8 mouse cellular contexts compared by ENCODE assay signal in the genomic region with DNA sequence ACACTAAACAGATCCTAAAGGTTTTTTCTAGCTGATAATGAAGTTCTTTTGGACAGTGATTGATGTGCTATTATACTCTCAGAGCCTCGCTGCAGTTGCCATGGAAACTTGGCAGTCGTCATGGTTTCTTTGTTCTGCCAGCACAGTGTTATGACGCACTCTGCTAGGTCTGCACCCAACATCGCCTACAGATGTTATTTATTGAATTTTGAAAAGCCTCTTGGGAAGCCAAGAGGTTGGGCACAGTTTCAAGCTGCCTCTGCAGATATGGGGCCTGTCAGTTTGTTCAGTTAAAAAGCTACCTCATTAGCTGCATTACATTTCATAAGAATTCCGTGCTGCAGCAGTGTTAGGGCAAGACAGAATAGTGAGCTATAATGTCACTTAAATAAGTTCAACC.
DNase-seq lines count a peak whose midpoint lies in the region; ATAC-seq and TF ChIP-seq lines count a peak whose summit lies in the region.

No protein-coding gene starts in this region.

- H3K4me1 ChIP-seq in MEL (ENCODE audit: control insufficient read depth in 1 of 2, insufficient read depth in 2 of 2, low read length in 2 of 2): no peaks in the 10 kb centered on the region
- peaks cover 32% of the 10 kb centered on the region for H3K4me1 ChIP-seq in forebrain, embryonic 16.5 days (replicated peaks; ENCODE audit: control insufficient read depth, insufficient read depth, low read length)
- H3K4me1 ChIP-seq in lung, embryonic 15.5 days: peaks cover 11% of the 10 kb centered on the region

- intact Hi-C loops in heart, postnatal 36 days (cut with DNase I): no loop called here

- no peak overlapping the region for H3K9ac ChIP-seq in MEL (ENCODE audit: control insufficient read depth, low read depth, low read length, poor library complexity, severe bottlenecking)
- H3K9ac ChIP-seq in forebrain, embryonic 16.5 days (replicated peaks; ENCODE audit: low read depth, low read length): peak overlapping the region; percentile 41; the same call in 1 of the 2 replicates
- H3K9ac ChIP-seq in lung, embryonic 15.5 days: no peak overlapping the region

- 3% methylated on average over 5 of the region's 5 CpGs for WGBS in forebrain, embryonic 16.5 days
- WGBS in lung, embryonic 15.5 days: 3% methylated on average over 5 of the region's 5 CpGs

- no peaks in the 10 kb centered on the region for H3K9me3 ChIP-seq in MEL (replicated peaks; ENCODE audit: insufficient read depth, low read length)
- 0 out of 2 replicates have a peak, but pooled peaks cover 4% of the 10 kb centered on the region for H3K9me3 ChIP-seq in forebrain, embryonic 16.5 days (ENCODE audit: control insufficient read depth, low read length)
- H3K9me3 ChIP-seq in lung, embryonic 15.5 days: no peaks in the 10 kb centered on the region

- ATAC-seq in forebrain, embryonic 16.5 days: peak; percentile 97
- ATAC-seq in lung, embryonic 15.5 days (ENCODE audit: borderline replicate concordance, extremely low read depth, low FRiP score, low TSS enrichment): peak; percentile 96
- ATAC-seq in erythroid progenitor cell, adult 5-6 weeks (replicated peaks; ENCODE audit: low FRiP score, poor library complexity, severe bottlenecking): no peak

- no peak for TF ChIP-seq RAD21 in MEL (IDR thresholded peaks at IDR 0.05; ENCODE audit: low read depth, low read length)

- no peaks in the 10 kb centered on the region for H3K79me2 ChIP-seq in MEL (ENCODE audit: control insufficient read depth, insufficient read depth, low read length, poor library complexity)

- 0 out of 2 replicates have a peak overlapping the region, but pooled peaks have one; percentile 12 for H3K4me2 ChIP-seq in forebrain, embryonic 16.5 days (ENCODE audit: low read length)
- no peak overlapping the region for H3K4me2 ChIP-seq in lung, embryonic 15.5 days

- no peak overlapping the region for H3K27ac ChIP-seq in MEL (ENCODE audit: control insufficient read depth, low read depth, low read length)
- peak overlapping the region; percentile 87 for H3K27ac ChIP-seq in forebrain, embryonic 16.5 days (ENCODE audit: low read length)
- no peak overlapping the region for H3K27ac ChIP-seq in lung, embryonic 15.5 days

- peak; percentile 23 for DNase-seq in MEL (ENCODE audit: low read depth, low spot score)
- peak; percentile 88 for DNase-seq in brain, embryonic 18.5 days (ENCODE audit: low read depth, low spot score)
- DNase-seq in heart, postnatal 36 days: peak; percentile 78 to 80
- peak; percentile 89 for DNase-seq in layer of hippocampus, adult 11-12 months (ENCODE audit: low spot score)
- DNase-seq in ovary, postnatal 36 days (ENCODE audit: low spot score): peak; percentile 56

- TF ChIP-seq EP300 in MEL (IDR thresholded peaks at IDR 0.05; ENCODE audit: low read depth in 1 of 2, low read length in 2 of 2): no peak

- H3K36me3 ChIP-seq in MEL (ENCODE audit: control insufficient read depth in 1 of 2, insufficient read depth in 2 of 2, low read length in 2 of 2): no peaks in the 10 kb centered on the region; a peak in 1 of 4 replicates
- no peaks in the 10 kb centered on the region for H3K36me3 ChIP-seq in forebrain, embryonic 16.5 days (ENCODE audit: control insufficient read depth, insufficient read depth)
- H3K36me3 ChIP-seq in lung, embryonic 15.5 days: no peaks in the 10 kb centered on the region

- no peak for TF ChIP-seq CTCF in MEL (IDR thresholded peaks at IDR 0.05 in 2 of 3, conservative IDR thresholded peaks at IDR 0.05 in 1 of 3; ENCODE audit: control insufficient read depth in 1 of 3, insufficient read depth in 1 of 3, low read depth in 2 of 3, low read length in 3 of 3, poor library complexity in 1 of 3, severe bottlenecking in 1 of 3)

- no peak overlapping the region for H3K4me3 ChIP-seq in MEL (ENCODE audit: control insufficient read depth in 1 of 2, insufficient read depth in 1 of 2, low read depth in 2 of 2, low read length in 2 of 2)
- no peak overlapping the region for H3K4me3 ChIP-seq in forebrain, embryonic 16.5 days (replicated peaks; ENCODE audit: low read length)
- H3K4me3 ChIP-seq in lung, embryonic 15.5 days: no peak overlapping the region

- TF ChIP-seq POLR2A in MEL (IDR thresholded peaks at IDR 0.05; ENCODE audit: control insufficient read depth in 1 of 2, insufficient read depth in 1 of 2, low read depth in 1 of 2, low read length in 2 of 2, poor library complexity in 1 of 2): no peak

- H3K27me3 ChIP-seq in MEL (ENCODE audit: control insufficient read depth in 1 of 2, insufficient read depth in 2 of 2, low read length in 2 of 2): no peaks in the 10 kb centered on the region
- H3K27me3 ChIP-seq in forebrain, embryonic 16.5 days (replicated peaks; ENCODE audit: control insufficient read depth, insufficient read depth, low read length): no peaks in the 10 kb centered on the region
- H3K27me3 ChIP-seq in lung, embryonic 15.5 days: no peaks in the 10 kb centered on the region

TF ChIP-seq in MEL, 35 proteins besides CTCF, POLR2A, EP300 and RAD21:
- no peak for TF ChIP-seq ZC3H11A (IDR thresholded peaks at IDR 0.05; ENCODE audit: low read depth, low read length)
- no peak for TF ChIP-seq GABPA (IDR thresholded peaks at IDR 0.05; ENCODE audit: low read depth, low read length)
- TF ChIP-seq MEF2A (IDR thresholded peaks at IDR 0.05; ENCODE audit: extremely low read depth, insufficient replicate concordance, low read depth, low read length, poor library complexity, severe bottlenecking): no peak
- TF ChIP-seq MYC (IDR thresholded peaks at IDR 0.05; ENCODE audit: low read depth, low read length): no peak
- no peak for TF ChIP-seq HCFC1 (IDR thresholded peaks at IDR 0.05; ENCODE audit: low read depth, low read length)
- no peak for TF ChIP-seq POLR2AphosphoS2 (IDR thresholded peaks at IDR 0.05; ENCODE audit: low read length)
- no peak for TF ChIP-seq KAT2A (conservative IDR thresholded peaks at IDR 0.05; ENCODE audit: low read depth, low read length)
- no peak for TF ChIP-seq MAX (IDR thresholded peaks at IDR 0.05; ENCODE audit: low read length)
- no peak for TF ChIP-seq POLR2AphosphoS5 (IDR thresholded peaks at IDR 0.05; ENCODE audit: borderline replicate concordance, low read depth, low read length)

Comparison
In these comparisons a context has a peak if more than half of its experiments do, and no peak if none do; other contexts are left out.
1. DNase-seq: peak in every context shown above with its lines; median percentile 89 in layer of hippocampus, adult 11-12 months; 88 in brain, embryonic 18.5 days; 79 in heart, postnatal 36 days; 56 in ovary, postnatal 36 days; 23 in MEL.